Mouse (Mus musculus): Measurements from ENCODE around the gene Clec3a. TPM values are rescaled to one million over a fixed set of nuclear protein-coding genes. Genes with fewer than 3 reads are reported as not detected.

Clec3a gene
- polyA plus RNA-seq, 1 experiment: not detected

DNA sequence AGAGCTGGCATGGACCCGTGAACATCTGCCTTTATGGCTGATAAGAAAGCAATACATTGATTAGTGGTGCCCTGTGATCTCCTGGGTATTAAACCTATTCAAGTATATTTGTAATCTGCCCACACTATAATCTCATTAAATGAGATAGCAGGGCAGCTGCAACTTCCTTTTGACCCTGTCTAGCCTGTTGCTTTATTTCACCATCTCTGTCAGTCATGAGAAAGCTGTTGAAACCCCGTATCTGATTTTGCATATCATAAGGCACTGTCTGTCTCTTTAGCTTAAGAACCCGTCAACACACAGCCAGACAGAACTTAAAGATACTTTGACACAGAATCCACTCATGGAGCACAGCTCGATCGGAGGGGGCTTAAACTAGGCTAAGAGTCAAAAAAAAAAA, 600 bp downstream of the Clec3a start:
- Histone ChIP-seq H3K27me3 (ENCODE audit: control insufficient read depth, insufficient read depth, insufficient read length) (no peaks in the 10 kb centered on the region), H3K36me3 (ENCODE audit: control insufficient read depth, insufficient read depth) (no peaks in the 10 kb centered on the region), H3K4me3 (ENCODE audit: insufficient read depth, poor library complexity, severe bottlenecking) (no peak overlapping the region), H3K79me2 (ENCODE audit: control insufficient read depth, insufficient read depth) (no peaks in the 10 kb centered on the region), H3ac (ENCODE audit: control insufficient read depth, insufficient read length, low read depth) (no peak overlapping the region), H3K79me3 (ENCODE audit: low read depth) (no peaks in the 10 kb centered on the region)
- TF ChIP-seq MYOG (IDR thresholded peaks at IDR 0.05; ENCODE audit: control insufficient read depth, extremely low read depth, insufficient read length): no peak
- no peak for TF ChIP-seq CTCF (IDR thresholded peaks at IDR 0.05; ENCODE audit: control insufficient read depth, insufficient read depth, insufficient read length)
- TF ChIP-seq MAX (IDR thresholded peaks at IDR 0.05): no peak
- TF ChIP-seq CEBPB (IDR thresholded peaks at IDR 0.05; ENCODE audit: low read depth): no peak
- TF ChIP-seq USF1 (IDR thresholded peaks at IDR 0.05; ENCODE audit: low read depth): no peak
- no peak for TF ChIP-seq MYOD1 (IDR thresholded peaks at IDR 0.05; ENCODE audit: control insufficient read depth, insufficient read length, low read depth)

DNA sequence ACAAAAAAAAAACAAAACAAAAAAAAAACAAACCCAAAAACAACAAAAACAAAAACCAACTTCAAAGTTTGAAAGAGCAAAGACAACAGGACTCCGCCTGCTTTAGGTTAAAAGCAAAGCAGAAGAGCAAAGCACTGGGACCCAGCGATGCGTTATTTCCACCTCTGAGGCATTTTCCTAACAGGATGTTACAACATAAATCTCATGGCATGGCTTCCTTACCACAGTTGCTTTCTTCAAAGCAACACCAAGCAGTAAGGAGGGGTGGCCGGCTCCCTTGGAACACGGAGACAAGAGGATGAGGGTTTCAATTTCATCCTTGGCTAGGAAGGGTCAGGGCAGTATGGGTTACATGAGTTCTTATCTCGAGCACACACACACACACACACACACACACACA, 1.0 kb downstream of the Clec3a start:
- no peaks in the 10 kb centered on the region for H3K79me2 ChIP-seq (ENCODE audit: control insufficient read depth, insufficient read depth)
- no peak overlapping the region for H3ac ChIP-seq (ENCODE audit: control insufficient read depth, insufficient read length, low read depth)
- TF ChIP-seq USF1 (IDR thresholded peaks at IDR 0.05; ENCODE audit: low read depth): no peak
- no peak for TF ChIP-seq MAX (IDR thresholded peaks at IDR 0.05)
- TF ChIP-seq CEBPB (IDR thresholded peaks at IDR 0.05; ENCODE audit: low read depth): no peak
- no peak for TF ChIP-seq MYOD1 (IDR thresholded peaks at IDR 0.05; ENCODE audit: control insufficient read depth, insufficient read length, low read depth)
- TF ChIP-seq FOSL1 (IDR thresholded peaks at IDR 0.05; ENCODE audit: insufficient read depth, low read length, poor library complexity, severe bottlenecking): no peak
- TF ChIP-seq CTCF (IDR thresholded peaks at IDR 0.05; ENCODE audit: control insufficient read depth, insufficient read depth, insufficient read length): no peak
- TF ChIP-seq MYOG (IDR thresholded peaks at IDR 0.05; ENCODE audit: control insufficient read depth, extremely low read depth, insufficient read length): no peak
- no peaks in the 10 kb centered on the region for H3K36me3 ChIP-seq (ENCODE audit: control insufficient read depth, insufficient read depth)
- H3K4me3 ChIP-seq (ENCODE audit: insufficient read depth, poor library complexity, severe bottlenecking): no peak overlapping the region
- no peaks in the 10 kb centered on the region for H3K27me3 ChIP-seq (ENCODE audit: control insufficient read depth, insufficient read depth, insufficient read length)
- H3K79me3 ChIP-seq (ENCODE audit: low read depth): no peaks in the 10 kb centered on the region

DNA sequence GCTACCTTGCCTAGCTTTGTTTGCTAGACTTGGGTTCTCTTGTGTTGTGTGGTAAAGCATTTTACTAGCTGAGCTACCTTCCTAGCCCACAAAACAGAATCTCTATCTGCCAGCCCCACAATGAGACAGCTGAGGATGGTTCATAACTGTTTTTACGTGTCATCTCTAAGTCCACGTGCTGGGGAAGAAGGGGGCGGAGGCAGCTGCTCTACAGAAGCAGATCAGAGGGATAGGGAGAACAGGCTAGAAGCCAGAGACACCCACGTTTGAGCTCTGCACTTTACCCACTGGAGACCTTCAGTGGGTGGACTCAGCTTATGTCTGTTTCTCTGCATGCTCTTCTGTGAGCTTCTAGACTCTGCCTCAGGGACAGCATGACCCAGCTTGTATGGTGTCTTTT, 3.7 kb downstream of the Clec3a start:
- TF ChIP-seq CTCF (IDR thresholded peaks at IDR 0.05; ENCODE audit: control insufficient read depth, insufficient read depth, insufficient read length) (no peak), FOSL1 (IDR thresholded peaks at IDR 0.05; ENCODE audit: insufficient read depth, low read length, poor library complexity, severe bottlenecking) (no peak), CEBPB (IDR thresholded peaks at IDR 0.05; ENCODE audit: low read depth) (no peak)
- H3K79me2 ChIP-seq (ENCODE audit: control insufficient read depth, insufficient read depth): no peaks in the 10 kb centered on the region
- no peak overlapping the region for H3ac ChIP-seq (ENCODE audit: control insufficient read depth, insufficient read length, low read depth)
- H3K79me3 ChIP-seq (ENCODE audit: low read depth): no peaks in the 10 kb centered on the region
- no peak overlapping the region for H3K4me3 ChIP-seq (ENCODE audit: insufficient read depth, poor library complexity, severe bottlenecking)
- H3K27me3 ChIP-seq (ENCODE audit: control insufficient read depth, insufficient read depth, insufficient read length): no peaks in the 10 kb centered on the region
- no peaks in the 10 kb centered on the region for H3K36me3 ChIP-seq (ENCODE audit: control insufficient read depth, insufficient read depth)

DNA sequence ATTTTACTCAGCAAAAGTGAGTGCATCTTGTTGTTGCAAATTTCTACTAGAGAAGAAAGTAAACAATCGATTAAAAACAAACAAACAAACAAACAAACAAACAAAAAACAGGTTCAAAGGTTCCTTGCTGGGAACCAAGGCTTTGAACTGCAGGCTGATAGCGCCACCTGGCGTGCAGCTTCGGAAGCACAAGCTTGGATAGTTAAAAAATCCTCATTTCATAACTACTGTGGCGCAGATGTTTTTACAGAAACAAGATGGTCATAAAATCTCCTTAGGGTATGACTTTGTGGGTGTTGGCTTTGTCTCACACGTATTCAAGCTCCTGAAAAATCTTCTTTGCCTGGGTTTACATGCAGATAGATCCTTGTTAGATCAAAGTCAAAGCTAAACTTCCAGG, 20.4 kb downstream of the Clec3a start:
- no peak overlapping the region for H3K4me3 ChIP-seq (ENCODE audit: insufficient read depth, poor library complexity, severe bottlenecking)
- no peaks in the 10 kb centered on the region for H3K36me3 ChIP-seq (ENCODE audit: control insufficient read depth, insufficient read depth)
- H3K79me3 ChIP-seq (ENCODE audit: low read depth): no peaks in the 10 kb centered on the region
- no peaks in the 10 kb centered on the region for H3K27me3 ChIP-seq (ENCODE audit: control insufficient read depth, insufficient read depth, insufficient read length)
- TF ChIP-seq CTCF (IDR thresholded peaks at IDR 0.05; ENCODE audit: control insufficient read depth, insufficient read depth, insufficient read length): peak; percentile 48
- TF ChIP-seq MAX (IDR thresholded peaks at IDR 0.05): no peak
- H3ac ChIP-seq (ENCODE audit: control insufficient read depth, insufficient read length, low read depth): no peak overlapping the region
- H3K79me2 ChIP-seq (ENCODE audit: control insufficient read depth, insufficient read depth): no peaks in the 10 kb centered on the region

DNA sequence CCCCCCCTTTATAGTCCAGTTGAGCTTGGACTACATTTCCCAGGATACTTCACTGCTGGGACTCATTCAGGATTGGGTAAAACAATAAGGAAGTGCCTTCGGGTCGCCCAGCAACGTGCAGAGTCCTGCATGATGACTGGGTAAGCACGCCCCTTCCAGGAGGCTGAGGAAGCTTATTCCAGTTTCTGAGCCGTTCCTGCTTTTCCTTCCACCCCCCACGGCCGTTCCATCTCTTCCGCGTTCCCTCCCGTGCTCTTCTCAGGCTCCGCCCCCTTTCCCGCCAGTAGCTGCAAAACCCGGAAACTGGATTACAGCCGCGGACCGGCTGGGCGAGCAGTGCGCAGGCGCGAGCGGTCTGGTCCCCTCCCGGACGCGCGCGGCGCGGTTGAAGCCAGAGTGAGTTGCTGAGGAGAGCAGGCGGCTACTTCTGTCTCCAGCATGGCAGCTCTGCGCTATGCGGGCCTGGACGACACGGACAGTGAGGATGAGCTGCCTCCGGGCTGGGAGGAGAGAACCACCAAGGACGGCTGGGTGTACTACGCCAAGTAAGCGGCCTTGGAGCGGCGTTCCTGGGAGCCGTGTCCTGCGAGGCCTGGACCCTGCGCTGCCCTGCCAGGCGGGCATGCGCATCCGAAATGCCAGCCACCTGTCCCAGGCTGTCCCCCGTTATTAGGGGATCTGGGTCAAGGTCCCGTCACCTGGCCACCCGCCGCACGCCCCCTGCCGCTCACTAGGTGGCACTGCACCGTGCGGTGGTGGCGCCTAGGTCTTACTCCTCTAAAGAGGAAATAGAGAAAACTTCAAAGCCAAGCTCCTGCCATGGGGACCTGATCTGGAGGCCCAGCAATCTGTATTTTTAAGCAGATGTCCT, 21.7 kb downstream of the Clec3a start, which contains the start of gene Wwox:
Wwox (plus strand) TSS at position 322 of the 871 bp plus-strand sequence.
- H3K36me3 ChIP-seq (ENCODE audit: control insufficient read depth, insufficient read depth): no peaks in the 10 kb centered on the region
- TF ChIP-seq FOSL1 (IDR thresholded peaks at IDR 0.05; ENCODE audit: insufficient read depth, low read length, poor library complexity, severe bottlenecking) (no peak), MYOD1 (IDR thresholded peaks at IDR 0.05; ENCODE audit: control insufficient read depth, insufficient read length, low read depth) (no peak), MYOG (IDR thresholded peaks at IDR 0.05; ENCODE audit: control insufficient read depth, extremely low read depth, insufficient read length) (no peak), MAX (IDR thresholded peaks at IDR 0.05) (peak; percentile 61), CTCF (IDR thresholded peaks at IDR 0.05; ENCODE audit: control insufficient read depth, insufficient read depth, insufficient read length) (peak; percentile 84), USF1 (IDR thresholded peaks at IDR 0.05; ENCODE audit: low read depth) (no peak), CEBPB (IDR thresholded peaks at IDR 0.05; ENCODE audit: low read depth) (no peak)
- H3K79me3 ChIP-seq (ENCODE audit: low read depth): no peaks in the 10 kb centered on the region
- H3K4me3 ChIP-seq (ENCODE audit: insufficient read depth, poor library complexity, severe bottlenecking): peak within 1 kb of the TSS; percentile 63
- peak within 1 kb of the TSS; percentile 81 for H3ac ChIP-seq (ENCODE audit: control insufficient read depth, insufficient read length, low read depth)
- H3K27me3 ChIP-seq (ENCODE audit: control insufficient read depth, insufficient read depth, insufficient read length): no peaks in the 10 kb centered on the region
- no peaks in the 10 kb centered on the region for H3K79me2 ChIP-seq (ENCODE audit: control insufficient read depth, insufficient read depth)

DNA sequence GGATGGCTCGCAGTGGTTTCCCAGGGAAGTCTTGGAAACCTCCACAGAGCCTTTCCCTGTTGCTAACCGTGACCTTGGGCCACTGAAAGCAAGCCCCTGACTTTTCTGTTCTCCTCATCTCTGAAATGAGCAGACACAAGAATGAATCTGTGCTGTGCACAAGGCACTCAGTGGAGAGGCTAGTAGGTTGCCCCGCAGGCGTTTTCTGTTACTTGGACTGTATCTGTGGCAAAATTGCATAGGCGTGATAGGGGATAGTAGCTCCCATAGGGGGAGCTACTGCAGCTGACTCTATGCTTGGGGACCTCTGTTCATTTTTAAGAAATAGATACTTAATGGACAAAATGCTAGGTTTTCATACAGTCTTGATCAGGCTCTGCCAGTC, 22.3 kb downstream of the Clec3a start:
- TF ChIP-seq MYOD1 (IDR thresholded peaks at IDR 0.05; ENCODE audit: control insufficient read depth, insufficient read length, low read depth) (no peak), USF1 (IDR thresholded peaks at IDR 0.05; ENCODE audit: low read depth) (no peak), MYOG (IDR thresholded peaks at IDR 0.05; ENCODE audit: control insufficient read depth, extremely low read depth, insufficient read length) (no peak), CTCF (IDR thresholded peaks at IDR 0.05; ENCODE audit: control insufficient read depth, insufficient read depth, insufficient read length) (no peak)

More for the DNA sequence above, 22.3 kb downstream of the Clec3a start:
- Histone ChIP-seq H3K79me3 (ENCODE audit: low read depth) (no peaks in the 10 kb centered on the region), H3K79me2 (ENCODE audit: control insufficient read depth, insufficient read depth) (no peaks in the 10 kb centered on the region), H3K27me3 (ENCODE audit: control insufficient read depth, insufficient read depth, insufficient read length) (no peaks in the 10 kb centered on the region), H3ac (ENCODE audit: control insufficient read depth, insufficient read length, low read depth) (no peak overlapping the region), H3K36me3 (ENCODE audit: control insufficient read depth, insufficient read depth) (no peaks in the 10 kb centered on the region), H3K4me3 (ENCODE audit: insufficient read depth, poor library complexity, severe bottlenecking) (peak overlapping the region; percentile 63)
